Comparison of ENCODE assay signal across 23 mouse cellular contexts in the genomic region with DNA sequence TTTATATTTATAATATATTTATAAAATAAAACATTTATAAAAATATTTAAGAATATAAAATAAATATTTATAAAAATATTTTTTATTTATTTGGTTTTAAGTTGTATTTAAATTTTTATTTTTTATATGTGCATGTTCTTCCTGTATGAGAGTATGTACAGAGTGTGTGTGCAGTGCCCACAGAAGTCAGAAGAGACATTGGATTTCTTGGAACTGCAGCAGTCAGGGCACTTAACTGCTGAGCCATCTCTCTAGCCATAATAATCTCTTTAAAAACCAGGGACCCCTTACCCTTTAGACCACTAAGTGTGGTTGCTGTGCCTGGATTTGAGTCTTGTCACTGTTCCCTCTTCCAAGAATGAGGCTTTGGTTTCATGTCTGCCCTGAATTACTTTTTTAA.
"Had no signal": no experiment of that assay in that cellular context is flagged by ENCODE, and none has a peak within 500 bp of the region (broad histone marks: within the 10 kb centered on the region; RNA-seq: fewer than 3 reads in every experiment).

No protein-coding gene starts in this region.

- H3K4me2 ChIP-seq: embryonic facial prominence, embryonic 12.5 days; embryonic facial prominence, embryonic 13.5 days; embryonic facial prominence, embryonic 15.5 days; forebrain, embryonic 12.5 days; forebrain, embryonic 15.5 days had no signal

- H3K36me3 ChIP-seq: embryonic facial prominence, embryonic 10.5 days; embryonic facial prominence, embryonic 12.5 days; embryonic facial prominence, embryonic 13.5 days; embryonic facial prominence, embryonic 15.5 days; forebrain, embryonic 12.5 days; forebrain, embryonic 15.5 days had no signal

- H3K9me3 ChIP-seq: embryonic facial prominence, embryonic 10.5 days; embryonic facial prominence, embryonic 12.5 days; embryonic facial prominence, embryonic 13.5 days; embryonic facial prominence, embryonic 15.5 days; forebrain, embryonic 12.5 days; forebrain, embryonic 15.5 days had no signal

- H3K4me3 ChIP-seq: embryonic facial prominence, embryonic 10.5 days; embryonic facial prominence, embryonic 12.5 days; embryonic facial prominence, embryonic 13.5 days; embryonic facial prominence, embryonic 15.5 days; erythroblast, embryonic 14.5 days; forebrain, embryonic 12.5 days; forebrain, embryonic 15.5 days; gastrocnemius, adult 2 months; heart, adult 2 months had no signal

- H3K27ac ChIP-seq: embryonic facial prominence, embryonic 10.5 days; embryonic facial prominence, embryonic 12.5 days; embryonic facial prominence, embryonic 13.5 days; embryonic facial prominence, embryonic 15.5 days; forebrain, embryonic 12.5 days; forebrain, embryonic 15.5 days; gastrocnemius, adult 2 months; heart, adult 2 months had no signal

- H3K4me1 ChIP-seq: embryonic facial prominence, embryonic 13.5 days; embryonic facial prominence, embryonic 15.5 days; forebrain, embryonic 15.5 days had no signal

- H3K9ac ChIP-seq: embryonic facial prominence, embryonic 12.5 days; embryonic facial prominence, embryonic 13.5 days; embryonic facial prominence, embryonic 15.5 days; forebrain, embryonic 12.5 days; forebrain, embryonic 15.5 days; forebrain, postnatal 0 days had no signal

- DNase-seq: cerebellum, adult 2 months; cerebellum, adult 8-10 months; cerebellum, adult 9-10 months; cerebellum, adult 9-11 months; cerebellum, postnatal 25 days; cerebellum, postnatal 36 days; forebrain, postnatal 0 days; gastrocnemius, adult 2 months; gastrocnemius, postnatal 10 days; gastrocnemius, postnatal 14 days; gastrocnemius, postnatal 25 days; gastrocnemius, postnatal 36 days; heart, adult 18-20 months; heart, adult 2 months had no signal

- H3K27me3 ChIP-seq: embryonic facial prominence, embryonic 12.5 days; embryonic facial prominence, embryonic 13.5 days; embryonic facial prominence, embryonic 15.5 days; forebrain, embryonic 12.5 days; forebrain, embryonic 15.5 days had no signal

- ATAC-seq: forebrain, embryonic 14.5 days; forebrain, embryonic 15.5 days; forebrain, embryonic 16.5 days; forebrain, postnatal 0 days had no signal
